Mouse (Mus musculus) embryonic fibroblast, embryonic 13.5 days (primary cell): ENCODE results near the gene Coa4. TPM values are rescaled to one million over a fixed set of nuclear protein-coding genes. Genes with fewer than 3 reads are reported as not detected.

ENCODE experiments used
- H3K27ac ChIP-seq: 2 replicates; pipeline ENCODE4 v1.5.1; 2012; ENCODE audit warnings: low read length, control low read depth, inconsistent platforms; ENCODE audit not compliant: insufficient read depth
- H3K4me1 ChIP-seq: 2 replicates; pipeline ENCODE4 v1.6.1; 2011; ENCODE audit warnings: low read length; ENCODE audit not compliant: control insufficient read depth, insufficient read depth
- H3K4me3 ChIP-seq: 2 replicates; pipeline ENCODE4 v1.5.1; 2011; ENCODE audit warnings: mild to moderate bottlenecking, control low read depth, low read length; ENCODE audit not compliant: insufficient read depth
- CTCF ChIP-seq: IDR thresholded peaks from 2 replicates; pipeline ENCODE4 v1.5.1; 2011; ENCODE audit warnings: mild to moderate bottlenecking, control low read depth, low read length, moderate library complexity, borderline replicate concordance; ENCODE audit not compliant: insufficient read depth
- POLR2A ChIP-seq: IDR thresholded peaks from 2 replicates; pipeline ENCODE4 v1.6.1; 2011; ENCODE audit warnings: low read depth, mild to moderate bottlenecking, control low read depth, low read length, moderate library complexity
- polyA plus RNA-seq: library from polyadenylated mRNA; stranded (reverse); fragments of >200 nt; gene quantifications from 2 replicates; pipeline ENCODE4 v1.2.4, GENCODE M21; 2011; ENCODE audit warnings: low read depth; ENCODE audit not compliant: missing spikeins, insufficient read length

The Coa4 gene
- polyA plus RNA-seq, 1 experiment: 12.5 TPM

- Histone ChIP-seq H3K4me3 (no peak overlapping the region), H3K4me1 (peaks cover 4% of the 10 kb centered on the region; the same call in 1 of the 2 replicates), H3K27ac (no peak overlapping the region)
- TF ChIP-seq POLR2A: no peak
- TF ChIP-seq CTCF: no peak
These were observed 40.5 kb upstream of the Coa4 start for GRCm38 (mm10) chr7:100496371-100496770.

- H3K27ac ChIP-seq: no peak overlapping the region
- TF ChIP-seq CTCF: no peak
- peaks cover 4% of the 10 kb centered on the region; the same call in 1 of the 2 replicates for H3K4me1 ChIP-seq
- H3K4me3 ChIP-seq: no peak overlapping the region
These were observed 40.1 kb upstream of the Coa4 start for GRCm38 (mm10) chr7:100496791-100497190.

GRCm38 (mm10) chr7:100497402-100497801 lies 39.5 kb upstream of the Coa4 start:
- Histone ChIP-seq H3K27ac (no peak overlapping the region), H3K4me3 (no peak overlapping the region), H3K4me1 (peaks cover 4% of the 10 kb centered on the region; the same call in 1 of the 2 replicates)
- TF ChIP-seq POLR2A (no peak), CTCF (no peak)

- Histone ChIP-seq H3K27ac (no peak overlapping the region), H3K4me3 (no peak overlapping the region), H3K4me1 (peaks cover 4% of the 10 kb centered on the region; the same call in 1 of the 2 replicates)
- TF ChIP-seq CTCF (no peak), POLR2A (no peak)
These were observed 38.9 kb upstream of the Coa4 start for GRCm38 (mm10) chr7:100497982-100498381.

GRCm38 (mm10) chr7:100499465-100499864 lies 37.4 kb upstream of the Coa4 start:
- Histone ChIP-seq H3K4me1 (no peaks in the 10 kb centered on the region), H3K4me3 (no peak overlapping the region), H3K27ac (no peak overlapping the region)
- TF ChIP-seq CTCF (no peak), POLR2A (no peak)

- Histone ChIP-seq H3K4me1 (no peaks in the 10 kb centered on the region), H3K4me3 (no peak overlapping the region), H3K27ac (no peak overlapping the region)
- TF ChIP-seq CTCF: no peak
- TF ChIP-seq POLR2A: no peak
These were observed 36.4 kb upstream of the Coa4 start for GRCm38 (mm10) chr7:100500276-100500977.

GRCm38 (mm10) chr7:100501027-100501843 lies 35.6 kb upstream of the Coa4 start:
- Histone ChIP-seq H3K4me1 (no peaks in the 10 kb centered on the region), H3K27ac (no peak overlapping the region), H3K4me3 (no peak overlapping the region)
- TF ChIP-seq CTCF: no peak
- no peak for TF ChIP-seq POLR2A

GRCm38 (mm10) chr7:100501844-100502373 lies 35.0 kb upstream of the Coa4 start:
- Histone ChIP-seq H3K27ac (no peak overlapping the region), H3K4me1 (no peaks in the 10 kb centered on the region), H3K4me3 (no peak overlapping the region)
- no peak for TF ChIP-seq CTCF
- no peak for TF ChIP-seq POLR2A

GRCm38 (mm10) chr7:100502374-100502922 lies 34.4 kb upstream of the Coa4 start:
- no peak for TF ChIP-seq POLR2A
- no peak for TF ChIP-seq CTCF

GRCm38 (mm10) chr7:100503076-100503475 lies 33.8 kb upstream of the Coa4 start:
- Histone ChIP-seq H3K4me1 (no peaks in the 10 kb centered on the region), H3K4me3 (no peak overlapping the region), H3K27ac (no peak overlapping the region)
- no peak for TF ChIP-seq POLR2A
- no peak for TF ChIP-seq CTCF

More at GRCm38 (mm10) chr7:100502374-100502922, 34.4 kb upstream of the Coa4 start:
- Histone ChIP-seq H3K27ac (no peak overlapping the region), H3K4me3 (no peak overlapping the region), H3K4me1 (no peaks in the 10 kb centered on the region)
